Mouse (Mus musculus) neural tube, embryonic 15.5 days (tissue): ENCODE results near the gene Tacc3. TPM values are rescaled to one million over a fixed set of nuclear protein-coding genes. Genes with fewer than 3 reads are reported as not detected.

ENCODE experiments used
- ATAC-seq: fragments of 200-750 bp; cut with Nextera tagmentation; 2 replicates; pipeline ENCODE4 v1.8.0; 2017; ENCODE audit warnings: mild to moderate bottlenecking, moderate TSS enrichment, moderate library complexity; ENCODE audit not compliant: low FRiP score
- H3K27ac ChIP-seq: fragments of 300-500 bp; sonication (generic); replicated peaks from 2 replicates; pipeline ENCODE4 v1.5.1; 2015; ENCODE audit warnings: mild to moderate bottlenecking, inconsistent platforms
- H3K27me3 ChIP-seq: fragments of 300-500 bp; sonication (generic); replicated peaks from 2 replicates; pipeline ENCODE4 v1.6.1; 2015; ENCODE audit warnings: inconsistent platforms
- H3K36me3 ChIP-seq: fragments of 300-500 bp; sonication (generic); 2 replicates; pipeline ENCODE4 v1.6.1; 2015; ENCODE audit warnings: inconsistent platforms
- H3K4me1 ChIP-seq: fragments of 300-500 bp; sonication (generic); 2 replicates; pipeline ENCODE4 v1.6.1; 2015; ENCODE audit warnings: inconsistent platforms
- H3K4me2 ChIP-seq: fragments of 300-500 bp; sonication (generic); 2 replicates; pipeline ENCODE4 v1.6.1; 2015; ENCODE audit warnings: inconsistent platforms, mild to moderate bottlenecking, moderate library complexity
- H3K4me3 ChIP-seq: fragments of 300-500 bp; sonication (generic); replicated peaks from 2 replicates; pipeline ENCODE4 v1.5.1; 2015; ENCODE audit warnings: mild to moderate bottlenecking, inconsistent platforms
- H3K9ac ChIP-seq: fragments of 300-500 bp; sonication (generic); replicated peaks from 2 replicates; pipeline ENCODE4 v1.6.1; 2015; ENCODE audit warnings: mild to moderate bottlenecking, inconsistent platforms
- H3K9me3 ChIP-seq: fragments of 300-500 bp; sonication (generic); replicated peaks from 2 replicates; pipeline ENCODE4 v1.6.1; 2016; ENCODE audit warnings: inconsistent platforms
- whole genome bisulfite sequencing: fragments of 180-500 bp; shearing (Covaris S2); methylation state at CpG from one replicate; pipeline ENCODE4 v1.1.7; 2015; ENCODE audit warnings: mixed read lengths; 5-methylcytosine and 5-hydroxymethylcytosine counted together
- polyA plus RNA-seq: library from polyadenylated mRNA; unstranded; fragments of >200 nt; fragmentation: Nextera tagmentation; extraction: Ambion mirVana; gene quantifications from 2 replicates; pipeline ENCODE4 v1.2.1, GENCODE M21; 2015

Tacc3 gene
- polyA plus RNA-seq, 1 experiment from 2014 or later: 27.5 TPM

DNA sequence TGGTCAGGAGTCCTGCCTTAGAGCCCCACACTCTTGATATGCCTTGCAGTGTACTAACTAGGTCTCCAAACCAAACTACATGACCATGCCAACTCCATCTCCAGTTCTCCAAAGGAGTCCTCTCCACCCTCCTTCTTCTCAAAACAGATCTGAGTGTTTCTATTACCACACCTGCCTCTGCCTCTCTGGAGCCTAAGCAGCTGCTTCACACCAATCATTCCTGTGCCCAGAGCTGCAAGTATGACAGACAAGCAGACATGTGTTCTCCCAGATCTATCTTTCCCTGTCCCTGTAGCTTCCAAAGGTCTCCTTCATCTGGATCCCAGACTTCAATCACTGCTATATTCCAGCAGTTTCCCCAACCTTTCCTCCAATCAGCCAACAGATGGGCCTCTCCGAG, 1.2 kb upstream of the Tacc3 start:
- peaks cover 46% of the 10 kb centered on the region for H3K4me1 ChIP-seq
- H3K9ac ChIP-seq: peak overlapping the region; percentile 75
- peak overlapping the region; percentile 93 for H3K4me2 ChIP-seq
- peak overlapping the region; percentile 99 for H3K27ac ChIP-seq
- ATAC-seq: no peak
- 42% methylated on average over 1 of the region's 1 CpGs for WGBS
- no peaks in the 10 kb centered on the region for H3K9me3 ChIP-seq
- H3K27me3 ChIP-seq: no peaks in the 10 kb centered on the region
- peak overlapping the region; percentile 82 for H3K4me3 ChIP-seq
- peaks cover 14% of the 10 kb centered on the region for H3K36me3 ChIP-seq

DNA sequence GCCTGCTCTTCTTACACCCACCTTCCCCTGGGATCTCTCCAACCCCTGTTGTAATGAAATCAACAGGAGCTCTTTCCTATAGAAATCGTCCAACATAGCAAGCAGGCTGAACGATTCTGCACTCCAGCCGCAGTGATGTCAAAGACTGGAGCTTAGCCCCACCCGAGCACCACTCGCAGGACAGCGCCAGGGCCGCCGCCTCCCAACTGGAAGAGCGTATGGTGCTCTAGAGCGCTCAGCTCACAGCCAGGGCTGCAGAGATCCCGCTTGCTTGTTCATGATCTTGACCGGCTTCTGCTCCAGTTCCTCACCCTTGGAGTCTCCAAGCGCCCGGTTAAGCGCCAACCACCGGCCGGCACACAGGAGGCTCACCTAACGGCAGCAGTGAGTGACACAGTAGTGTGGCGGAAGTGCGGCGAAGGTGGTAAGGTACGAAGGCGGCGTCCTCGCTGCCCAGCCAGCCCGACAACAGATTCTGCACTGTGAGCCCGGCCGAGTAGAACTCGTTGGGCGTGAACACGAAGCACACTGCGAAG, 609 bp upstream of the Tacc3 start:
- H3K27me3 ChIP-seq: no peaks in the 10 kb centered on the region
- peak; percentile 0; the same call in 1 of the 2 replicates for ATAC-seq
- peak overlapping the region; percentile 99 for H3K27ac ChIP-seq
- H3K4me2 ChIP-seq: peak overlapping the region; percentile 93
- peaks cover 46% of the 10 kb centered on the region for H3K4me1 ChIP-seq
- peak overlapping the region; percentile 82 for H3K4me3 ChIP-seq
- H3K9ac ChIP-seq: peak overlapping the region; percentile 75
- WGBS: under 1% methylated on average over 32 of the region's 32 CpGs
- no peaks in the 10 kb centered on the region for H3K9me3 ChIP-seq
- H3K36me3 ChIP-seq: peaks cover 14% of the 10 kb centered on the region

GRCm38 (mm10) chr5:33658664-33659050, 729 bp downstream of the Tacc3 start:
- Histone ChIP-seq H3K4me1 (peaks cover 43% of the 10 kb centered on the region), H3K4me3 (peak overlapping the region; percentile 82), H3K9ac (peak overlapping the region; percentile 56), H3K27me3 (no peaks in the 10 kb centered on the region), H3K9me3 (no peaks in the 10 kb centered on the region), H3K36me3 (peaks cover 14% of the 10 kb centered on the region), H3K4me2 (peak overlapping the region; percentile 93), H3K27ac (no peak overlapping the region)
- peak; percentile 0; the same call in 1 of the 2 replicates for ATAC-seq
- WGBS: under 1% methylated on average over 26 of the region's 26 CpGs

DNA sequence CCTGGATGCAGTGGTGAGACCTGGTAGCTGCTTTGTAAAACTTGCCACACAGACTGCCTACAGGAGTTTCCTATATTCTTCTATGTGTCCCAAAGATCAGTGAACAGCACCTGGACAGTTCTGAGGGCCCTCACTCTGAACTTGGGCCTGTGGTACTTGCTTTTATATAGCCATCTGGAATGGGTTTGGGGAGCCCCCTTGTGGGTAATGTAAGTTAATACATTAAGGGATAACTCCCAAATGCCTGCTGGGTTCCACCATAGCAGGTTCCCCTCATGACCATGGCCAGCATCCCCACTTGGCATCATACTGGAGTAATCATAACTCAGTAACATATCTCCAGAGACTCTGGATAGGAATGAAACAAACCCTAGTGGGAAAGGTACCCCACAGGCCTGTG, 10.3 kb downstream of the Tacc3 start:
- H3K9ac ChIP-seq: no peak overlapping the region
- no peaks in the 10 kb centered on the region for H3K9me3 ChIP-seq
- peaks cover 3% of the 10 kb centered on the region; the same call in 1 of the 2 replicates for H3K36me3 ChIP-seq
- H3K4me3 ChIP-seq: no peak overlapping the region
- no peak overlapping the region for H3K4me2 ChIP-seq
- no peak for ATAC-seq
- H3K4me1 ChIP-seq: no peaks in the 10 kb centered on the region
- no peak overlapping the region for H3K27ac ChIP-seq
- no peaks in the 10 kb centered on the region for H3K27me3 ChIP-seq

DNA sequence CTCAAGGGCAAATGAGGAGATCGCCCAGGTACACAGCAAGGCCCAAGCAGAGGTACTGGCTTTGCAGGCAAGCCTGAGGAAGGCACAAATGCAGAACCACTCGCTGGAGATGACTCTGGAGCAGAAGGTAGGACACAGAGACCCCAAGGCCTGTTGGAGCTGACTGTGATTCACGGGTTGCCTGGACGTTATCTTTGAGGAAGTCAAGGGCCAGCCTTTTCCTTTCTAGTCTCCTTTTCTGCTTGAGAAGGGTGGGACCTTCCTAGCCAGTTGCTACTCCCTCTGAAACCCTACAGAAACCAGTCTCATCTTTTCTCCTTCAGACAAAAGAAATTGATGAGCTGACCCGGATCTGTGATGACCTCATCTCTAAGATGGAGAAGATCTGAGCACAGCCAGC, 13.7 kb downstream of the Tacc3 start:
- Histone ChIP-seq H3K36me3 (peaks cover 3% of the 10 kb centered on the region; the same call in 1 of the 2 replicates), H3K27me3 (no peaks in the 10 kb centered on the region), H3K4me3 (no peak overlapping the region), H3K9me3 (no peaks in the 10 kb centered on the region), H3K27ac (no peak overlapping the region), H3K4me1 (peaks cover 12% of the 10 kb centered on the region; the same call in 1 of the 2 replicates), H3K4me2 (no peak overlapping the region), H3K9ac (no peak overlapping the region)
- ATAC-seq: no peak
- 84% methylated on average over 5 of the region's 5 CpGs for WGBS

- WGBS: 45% methylated on average over 3 of the region's 3 CpGs
- no peak overlapping the region for H3K9ac ChIP-seq
- peaks cover 12% of the 10 kb centered on the region; the same call in 1 of the 2 replicates for H3K4me1 ChIP-seq
- no peaks in the 10 kb centered on the region for H3K9me3 ChIP-seq
- peak; percentile 78 for ATAC-seq
- no peak overlapping the region for H3K4me2 ChIP-seq
- no peak overlapping the region for H3K27ac ChIP-seq
- H3K36me3 ChIP-seq: no peaks in the 10 kb centered on the region
- no peak overlapping the region for H3K4me3 ChIP-seq
- no peaks in the 10 kb centered on the region for H3K27me3 ChIP-seq
Measured at GRCm38 (mm10) chr5:33674439-33674838, 16.5 kb downstream of the Tacc3 start.

- no peak for ATAC-seq
- Histone ChIP-seq H3K9me3 (no peaks in the 10 kb centered on the region), H3K27me3 (no peaks in the 10 kb centered on the region), H3K27ac (no peak overlapping the region), H3K9ac (no peak overlapping the region), H3K4me1 (peaks cover 12% of the 10 kb centered on the region; the same call in 1 of the 2 replicates), H3K36me3 (no peaks in the 10 kb centered on the region), H3K4me2 (no peak overlapping the region), H3K4me3 (no peak overlapping the region)
- WGBS: 4% methylated on average over 1 of the region's 1 CpGs
Measured at GRCm38 (mm10) chr5:33675964-33676363, 18.0 kb downstream of the Tacc3 start.

- Histone ChIP-seq H3K4me1 (peaks cover 14% of the 10 kb centered on the region; the same call in 1 of the 2 replicates), H3K9ac (no peak overlapping the region), H3K9me3 (no peaks in the 10 kb centered on the region), H3K27me3 (no peaks in the 10 kb centered on the region), H3K4me2 (no peak overlapping the region), H3K27ac (no peak overlapping the region), H3K36me3 (no peaks in the 10 kb centered on the region), H3K4me3 (no peak overlapping the region)
- no peak for ATAC-seq
- WGBS: 91% methylated on average over 5 of the region's 5 CpGs
Measured at GRCm38 (mm10) chr5:33678244-33678643, 20.3 kb downstream of the Tacc3 start.

DNA sequence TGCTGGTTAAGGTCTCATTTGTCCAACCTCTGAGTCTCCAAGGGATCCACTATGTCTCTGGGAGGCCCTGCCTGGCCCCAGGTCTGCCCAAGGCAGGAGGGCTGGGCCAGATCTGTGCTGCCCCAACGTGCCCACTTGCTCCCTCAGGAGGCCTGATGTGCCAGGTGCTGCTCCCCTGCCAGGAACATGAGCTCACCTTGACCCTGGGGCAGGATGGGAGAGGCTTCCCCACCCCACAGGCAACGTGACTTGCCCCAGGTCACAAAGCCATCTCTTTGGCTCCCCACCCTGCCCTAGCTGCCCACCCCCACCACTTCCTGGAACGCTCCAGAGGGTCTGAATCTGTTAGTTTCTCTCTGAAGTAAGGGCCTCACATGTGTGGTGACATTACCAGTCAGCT, 23.1 kb downstream of the Tacc3 start:
- no peak overlapping the region for H3K4me3 ChIP-seq
- no peaks in the 10 kb centered on the region for H3K36me3 ChIP-seq
- H3K27ac ChIP-seq: no peak overlapping the region
- peaks cover 3% of the 10 kb centered on the region; the same call in 1 of the 2 replicates for H3K4me1 ChIP-seq
- no peak overlapping the region for H3K9ac ChIP-seq
- 86% methylated on average over 3 of the region's 3 CpGs for WGBS
- no peaks in the 10 kb centered on the region for H3K9me3 ChIP-seq
- no peak for ATAC-seq
- H3K4me2 ChIP-seq: no peak overlapping the region
- H3K27me3 ChIP-seq: no peaks in the 10 kb centered on the region

- Histone ChIP-seq H3K4me1 (peaks cover 3% of the 10 kb centered on the region; the same call in 1 of the 2 replicates), H3K4me2 (no peak overlapping the region), H3K9me3 (no peaks in the 10 kb centered on the region), H3K9ac (no peak overlapping the region), H3K4me3 (no peak overlapping the region), H3K36me3 (no peaks in the 10 kb centered on the region), H3K27me3 (no peaks in the 10 kb centered on the region), H3K27ac (no peak overlapping the region)
- ATAC-seq: no peak
- 77% methylated on average over 15 of the region's 15 CpGs for WGBS
Measured at GRCm38 (mm10) chr5:33681611-33682388, 23.9 kb downstream of the Tacc3 start.

DNA sequence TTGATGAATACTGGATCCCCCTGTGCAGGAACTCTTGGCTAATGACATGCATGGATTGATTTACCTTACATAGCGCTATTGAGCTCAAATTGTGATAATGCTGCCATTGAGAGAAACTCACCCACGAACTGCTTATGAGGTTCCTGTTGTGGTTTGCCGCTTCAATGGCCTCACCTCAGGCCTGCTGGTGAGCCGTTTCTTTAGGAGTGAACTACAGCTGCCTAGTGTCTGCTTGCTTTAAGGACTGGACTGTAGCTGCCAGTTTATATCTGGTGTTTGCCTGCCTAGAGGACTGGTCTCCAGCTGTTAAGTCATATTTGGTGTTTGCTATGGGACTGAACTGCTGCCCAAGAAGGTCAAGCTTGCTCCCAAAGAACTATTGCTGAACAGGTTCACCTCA, 25.0 kb downstream of the Tacc3 start:
- H3K9me3 ChIP-seq: no peaks in the 10 kb centered on the region
- peaks cover 3% of the 10 kb centered on the region; the same call in 1 of the 2 replicates for H3K4me1 ChIP-seq
- 75% methylated on average over 4 of the region's 4 CpGs for WGBS
- H3K36me3 ChIP-seq: no peaks in the 10 kb centered on the region
- no peak overlapping the region for H3K4me2 ChIP-seq
- H3K4me3 ChIP-seq: no peak overlapping the region
- no peak for ATAC-seq
- H3K27me3 ChIP-seq: no peaks in the 10 kb centered on the region
- no peak overlapping the region for H3K27ac ChIP-seq
- no peak overlapping the region for H3K9ac ChIP-seq
